Mouse (Mus musculus) hindbrain, embryonic 12.5 days (tissue): Measurements from ENCODE around the gene Kctd12. TPM values are rescaled to one million over a fixed set of nuclear protein-coding genes. Genes with fewer than 3 reads are reported as not detected.
A peak's percentile ranks its signal among the peaks of the same experiment; 100 is the strongest.

ENCODE experiments used
- ATAC-seq: fragments of 200-750 bp; cut with Nextera tagmentation; 2 replicates; pipeline ENCODE4 v1.8.0; 2017; ENCODE audit warnings: moderate TSS enrichment; ENCODE audit not compliant: low FRiP score
- H3K27ac ChIP-seq: fragments of 300-500 bp; sonication (generic); 2 replicates; pipeline ENCODE4 v1.5.1; 2016; ENCODE audit warnings: mild to moderate bottlenecking
- H3K27me3 ChIP-seq: fragments of 300-500 bp; sonication (generic); 2 replicates; pipeline ENCODE4 v1.6.1; 2016; ENCODE audit warnings: mild to moderate bottlenecking
- H3K36me3 ChIP-seq: fragments of 300-500 bp; sonication (generic); 2 replicates; pipeline ENCODE4 v1.6.1; 2016; ENCODE audit warnings: mild to moderate bottlenecking
- H3K4me1 ChIP-seq: fragments of 300-500 bp; sonication (generic); 2 replicates; pipeline ENCODE4 v1.6.1; 2016
- H3K4me2 ChIP-seq: fragments of 300-500 bp; sonication (generic); replicated peaks from 2 replicates; pipeline ENCODE4 v1.6.1; 2016; ENCODE audit warnings: mild to moderate bottlenecking
- H3K4me3 ChIP-seq: fragments of 300-500 bp; sonication (generic); 2 replicates; pipeline ENCODE4 v1.5.1; 2016; ENCODE audit warnings: mild to moderate bottlenecking
- H3K9ac ChIP-seq: fragments of 300-500 bp; sonication (generic); 2 replicates; pipeline ENCODE4 v1.6.1; 2016; ENCODE audit warnings: mild to moderate bottlenecking, moderate library complexity
- H3K9me3 ChIP-seq: fragments of 300-500 bp; sonication (generic); replicated peaks from 2 replicates; pipeline ENCODE4 v1.6.1; 2016; ENCODE audit warnings: mild to moderate bottlenecking
- WGBS: fragments of 180-500 bp; shearing (Covaris S2); methylation state at CpG from one replicate; pipeline ENCODE4 v1.1.7; 2016; 5-methylcytosine and 5-hydroxymethylcytosine counted together
- polyA plus RNA-seq: library from polyadenylated mRNA; unstranded; fragments of >200 nt; fragmentation: Nextera tagmentation; extraction: Ambion mirVana; gene quantifications from 2 replicates; pipeline ENCODE4 v1.2.1, GENCODE M21; 2016

Gene Kctd12
- polyA plus RNA-seq = 19.1 and 22.0 TPM in 2 replicates

GRCm38 (mm10) chr14:102982627-102983540, at the start of gene Kctd12:
Gene Kctd12, minus strand, starts transcription at chr14:102982637.
- Histone ChIP-seq H3K4me1 (peaks cover 18% of the 10 kb centered on the region), H3K4me2 (peak within 1 kb of the TSS; percentile 91), H3K27ac (peak within 1 kb of the TSS; percentile 85), H3K9me3 (no peaks in the 10 kb centered on the region), H3K4me3 (peak within 1 kb of the TSS; percentile 71), H3K9ac (peak within 1 kb of the TSS; percentile 82), H3K36me3 (no peaks in the 10 kb centered on the region), H3K27me3 (peaks cover 17% of the 10 kb centered on the region)
- WGBS = 2% methylated on average over 45 of the region's 66 CpGs
- peak; percentile 91 for ATAC-seq

GRCm38 (mm10) chr14:103029203-103029602, 46.8 kb upstream of the Kctd12 start:
- 83% methylated on average over 2 of the region's 2 CpGs for WGBS
- no peaks in the 10 kb centered on the region for H3K36me3 ChIP-seq
- no peak for ATAC-seq
- H3K4me2 ChIP-seq = no peak overlapping the region
- no peak overlapping the region for H3K9ac ChIP-seq
- H3K27me3 ChIP-seq = no peaks in the 10 kb centered on the region
- H3K4me3 ChIP-seq = no peak overlapping the region
- H3K4me1 ChIP-seq = no peaks in the 10 kb centered on the region
- no peak overlapping the region for H3K27ac ChIP-seq
- H3K9me3 ChIP-seq = no peaks in the 10 kb centered on the region

DNA sequence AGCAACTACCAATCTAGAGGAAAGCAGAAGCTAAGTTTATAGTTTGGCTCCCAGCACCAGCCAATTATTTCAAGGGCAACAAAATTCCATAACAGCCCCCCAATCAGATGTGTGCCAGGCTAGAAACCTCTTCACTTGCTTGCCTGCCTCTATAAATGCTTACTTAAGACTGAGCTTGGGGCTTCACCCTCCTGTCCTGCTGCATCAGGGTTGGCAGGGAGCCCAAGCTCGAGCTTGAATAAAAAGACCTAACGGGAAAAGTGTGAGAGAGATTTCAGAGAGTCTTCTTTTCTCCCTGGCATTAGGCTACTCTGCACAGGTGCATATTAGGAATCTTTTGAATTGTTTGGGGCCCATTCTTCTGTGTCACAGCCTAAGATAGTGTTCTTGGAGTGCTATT, 37.6 kb upstream of the Kctd12 start:
- H3K27ac ChIP-seq = no peak overlapping the region
- no peak overlapping the region for H3K9ac ChIP-seq
- no peaks in the 10 kb centered on the region for H3K9me3 ChIP-seq
- H3K36me3 ChIP-seq = no peaks in the 10 kb centered on the region
- ATAC-seq = no peak
- H3K4me3 ChIP-seq = no peak overlapping the region
- no peak overlapping the region for H3K4me2 ChIP-seq
- 81% methylated on average over 2 of the region's 2 CpGs for WGBS
- H3K27me3 ChIP-seq = no peaks in the 10 kb centered on the region
- no peaks in the 10 kb centered on the region for H3K4me1 ChIP-seq

- ATAC-seq = no peak
- WGBS = 78% methylated on average over 5 of the region's 5 CpGs
- no peaks in the 10 kb centered on the region for H3K9me3 ChIP-seq
- no peak overlapping the region for H3K9ac ChIP-seq
- no peak overlapping the region for H3K27ac ChIP-seq
- H3K4me3 ChIP-seq = no peak overlapping the region
- no peaks in the 10 kb centered on the region for H3K4me1 ChIP-seq
- H3K27me3 ChIP-seq = no peaks in the 10 kb centered on the region
- no peaks in the 10 kb centered on the region for H3K36me3 ChIP-seq
- no peak overlapping the region for H3K4me2 ChIP-seq
Measured at GRCm38 (mm10) chr14:103017009-103017408, 34.6 kb upstream of the Kctd12 start.

DNA sequence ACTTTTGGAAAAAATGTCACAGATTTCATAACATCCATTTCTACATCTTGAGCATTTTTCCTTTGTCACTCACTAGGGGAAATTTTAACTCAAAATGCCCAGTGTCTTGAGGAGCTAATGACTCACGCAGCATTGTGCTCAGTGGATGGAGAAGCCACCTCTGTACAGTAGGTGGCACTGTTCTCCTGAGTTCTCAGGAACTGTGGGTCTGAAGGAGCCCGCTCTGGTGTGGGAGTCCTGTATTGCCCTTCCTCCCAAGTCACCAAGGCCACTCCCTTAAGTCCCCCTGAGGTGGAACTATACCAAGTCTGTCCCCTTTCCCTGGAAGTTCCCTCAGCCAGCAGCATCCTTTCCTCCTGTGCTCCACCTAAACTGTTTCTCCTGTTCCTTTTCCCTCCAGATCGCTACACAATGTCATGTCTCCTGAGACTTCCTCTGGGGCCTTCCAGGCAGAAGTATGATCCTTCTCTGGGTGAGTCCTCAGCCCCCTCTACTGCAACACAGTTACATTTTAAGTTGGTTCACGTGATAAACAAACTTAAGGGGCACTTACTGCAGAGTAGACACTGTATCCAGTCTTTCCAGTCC, 30.2 kb upstream of the Kctd12 start:
- Histone ChIP-seq H3K4me1 (no peaks in the 10 kb centered on the region), H3K27ac (no peak overlapping the region), H3K4me2 (no peak overlapping the region), H3K9me3 (no peaks in the 10 kb centered on the region), H3K4me3 (no peak overlapping the region), H3K9ac (no peak overlapping the region), H3K36me3 (no peaks in the 10 kb centered on the region), H3K27me3 (no peaks in the 10 kb centered on the region)
- WGBS = 34% methylated on average over 4 of the region's 4 CpGs
- ATAC-seq = peak; percentile 87

GRCm38 (mm10) chr14:103011782-103012181, 29.3 kb upstream of the Kctd12 start:
- Histone ChIP-seq H3K9ac (no peak overlapping the region), H3K27me3 (no peaks in the 10 kb centered on the region), H3K4me2 (no peak overlapping the region), H3K4me1 (no peaks in the 10 kb centered on the region), H3K9me3 (no peaks in the 10 kb centered on the region), H3K27ac (no peak overlapping the region), H3K36me3 (no peaks in the 10 kb centered on the region), H3K4me3 (no peak overlapping the region)
- no peak for ATAC-seq
- 37% methylated on average over 5 of the region's 5 CpGs for WGBS

DNA sequence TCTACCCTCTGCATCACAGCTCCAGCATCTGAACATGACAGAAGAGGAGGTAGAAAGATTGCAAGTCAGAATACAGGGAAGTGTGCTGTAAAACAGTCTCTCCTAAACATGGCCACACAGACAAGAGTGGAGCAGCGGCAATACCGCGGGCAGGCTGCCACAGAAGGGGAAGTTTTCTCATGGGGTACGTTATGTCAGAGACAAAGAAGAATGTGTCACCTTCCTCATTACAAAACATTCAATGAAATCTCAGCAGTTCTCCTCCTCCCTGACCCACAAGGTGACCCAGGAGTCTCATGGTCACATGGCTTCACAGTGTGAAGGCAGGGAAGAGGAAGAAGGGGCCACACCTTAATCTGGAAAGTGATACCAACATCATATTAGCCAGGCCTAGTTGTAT, 25.3 kb upstream of the Kctd12 start:
- no peak overlapping the region for H3K9ac ChIP-seq
- H3K27me3 ChIP-seq = no peaks in the 10 kb centered on the region
- H3K4me1 ChIP-seq = no peaks in the 10 kb centered on the region
- 88% methylated on average over 4 of the region's 4 CpGs for WGBS
- H3K36me3 ChIP-seq = no peaks in the 10 kb centered on the region
- H3K4me3 ChIP-seq = no peak overlapping the region
- no peak overlapping the region for H3K27ac ChIP-seq
- no peak for ATAC-seq
- no peak overlapping the region for H3K4me2 ChIP-seq
- no peaks in the 10 kb centered on the region for H3K9me3 ChIP-seq

- H3K4me2 ChIP-seq = no peak overlapping the region
- no peaks in the 10 kb centered on the region for H3K27me3 ChIP-seq
- ATAC-seq = peak; percentile 75
- no peaks in the 10 kb centered on the region for H3K36me3 ChIP-seq
- 23% methylated on average over 6 of the region's 6 CpGs for WGBS
- no peak overlapping the region for H3K27ac ChIP-seq
- H3K4me1 ChIP-seq = no peaks in the 10 kb centered on the region
- H3K4me3 ChIP-seq = no peak overlapping the region
- H3K9ac ChIP-seq = no peak overlapping the region
- H3K9me3 ChIP-seq = no peaks in the 10 kb centered on the region
Measured at GRCm38 (mm10) chr14:102994662-102995561, 12.5 kb upstream of the Kctd12 start.

DNA sequence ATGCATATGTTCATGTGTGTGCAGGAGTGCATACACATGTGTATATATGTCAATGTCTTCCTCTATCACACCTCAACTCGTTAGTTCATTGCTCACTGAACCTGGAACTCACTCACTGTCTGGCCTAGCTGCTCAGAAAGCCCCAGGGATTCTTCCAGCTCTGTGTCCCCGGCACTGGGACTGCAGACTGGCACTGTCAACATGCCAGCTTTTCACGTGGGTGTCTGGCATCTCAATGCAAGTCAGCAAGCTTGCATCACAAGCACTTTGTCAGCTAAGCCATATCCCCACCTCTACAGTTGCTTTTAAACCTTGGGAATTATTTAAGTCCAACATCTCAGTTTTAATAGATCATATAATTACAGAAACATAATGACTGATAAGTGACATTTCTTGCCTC, 8.3 kb upstream of the Kctd12 start:
- Histone ChIP-seq H3K4me2 (no peak overlapping the region), H3K4me1 (no peaks in the 10 kb centered on the region), H3K27ac (no peak overlapping the region), H3K9me3 (no peaks in the 10 kb centered on the region), H3K4me3 (no peak overlapping the region), H3K9ac (no peak overlapping the region), H3K27me3 (no peaks in the 10 kb centered on the region), H3K36me3 (no peaks in the 10 kb centered on the region)
- 74% methylated on average over 3 of the region's 3 CpGs for WGBS
- ATAC-seq = no peak

GRCm38 (mm10) chr14:102989866-102990265, 7.4 kb upstream of the Kctd12 start:
- WGBS = 69% methylated on average over 5 of the region's 5 CpGs
- ATAC-seq = no peak
- no peaks in the 10 kb centered on the region for H3K27me3 ChIP-seq
- H3K9me3 ChIP-seq = no peaks in the 10 kb centered on the region
- H3K4me2 ChIP-seq = no peak overlapping the region
- H3K4me3 ChIP-seq = no peak overlapping the region
- H3K9ac ChIP-seq = no peak overlapping the region
- no peak overlapping the region for H3K27ac ChIP-seq
- no peaks in the 10 kb centered on the region for H3K4me1 ChIP-seq
- H3K36me3 ChIP-seq = no peaks in the 10 kb centered on the region

DNA sequence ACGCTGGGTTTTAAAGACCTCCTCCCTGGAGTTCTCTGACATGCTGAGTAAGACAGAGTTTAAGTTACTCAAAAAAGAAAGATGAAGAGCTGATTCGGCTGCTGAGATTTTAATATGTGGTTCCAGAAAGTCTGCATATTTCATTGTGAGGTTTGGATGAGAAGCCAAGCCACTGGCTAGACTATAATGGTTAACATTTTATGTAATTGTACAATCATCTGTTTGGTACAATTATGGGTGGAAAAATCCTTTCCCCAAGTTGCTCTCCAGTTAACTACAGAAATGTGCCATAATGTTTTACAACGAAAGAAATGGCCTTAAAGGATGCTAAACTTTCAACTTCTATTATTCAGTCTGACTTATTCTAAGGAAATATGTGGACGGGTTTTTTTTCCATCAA, 6.8 kb upstream of the Kctd12 start:
- no peaks in the 10 kb centered on the region for H3K4me1 ChIP-seq
- H3K9me3 ChIP-seq = no peaks in the 10 kb centered on the region
- WGBS = 84% methylated on average over 4 of the region's 4 CpGs
- peaks cover 5% of the 10 kb centered on the region; the same call in 1 of the 2 replicates for H3K27me3 ChIP-seq
- no peak overlapping the region for H3K4me2 ChIP-seq
- no peak overlapping the region for H3K9ac ChIP-seq
- no peaks in the 10 kb centered on the region for H3K36me3 ChIP-seq
- H3K27ac ChIP-seq = no peak overlapping the region
- ATAC-seq = no peak
- no peak overlapping the region for H3K4me3 ChIP-seq

GRCm38 (mm10) chr14:102987626-102988025, 5.2 kb upstream of the Kctd12 start:
- H3K27me3 ChIP-seq = peaks cover 5% of the 10 kb centered on the region; the same call in 1 of the 2 replicates
- 84% methylated on average over 5 of the region's 5 CpGs for WGBS
- no peak overlapping the region for H3K4me3 ChIP-seq
- no peak overlapping the region for H3K9ac ChIP-seq
- H3K4me2 ChIP-seq = no peak overlapping the region
- no peak for ATAC-seq
- no peak overlapping the region for H3K27ac ChIP-seq
- no peaks in the 10 kb centered on the region for H3K9me3 ChIP-seq
- H3K36me3 ChIP-seq = no peaks in the 10 kb centered on the region
- peaks cover 4% of the 10 kb centered on the region for H3K4me1 ChIP-seq
